Mouse (Mus musculus) myocyte (in vitro differentiated cells): Measurements from ENCODE around the gene Rspo1.

ENCODE experiments used
- E2F4 ChIP-seq: IDR thresholded peaks from one replicate; pipeline ENCODE4 v1.6.1; 2011; ENCODE audit warnings: mild to moderate bottlenecking, control low read depth, moderate library complexity; ENCODE audit not compliant: insufficient read depth
- MYOD1 ChIP-seq, 3 experiments: IDR thresholded peaks; one replicate each; pipeline ENCODE4 v1.6.1; 2011; ENCODE audit warnings: control low read depth in 2 of 3, low read depth in 2 of 3, mild to moderate bottlenecking in 2 of 3, moderate library complexity in 1 of 3; ENCODE audit not compliant: insufficient read length in 2 of 3, control insufficient read depth in 1 of 3
- POLR2A ChIP-seq: IDR thresholded peaks from one replicate; pipeline ENCODE4 v1.6.1; 2011; ENCODE audit warnings: low read depth, mild to moderate bottlenecking, control low read depth, moderate library complexity; ENCODE audit not compliant: insufficient read length
- TCF3 ChIP-seq: IDR thresholded peaks from one replicate; pipeline ENCODE4 v1.6.1; 2011; ENCODE audit warnings: low read depth, control low read depth; ENCODE audit not compliant: insufficient read length
- USF1 ChIP-seq: IDR thresholded peaks from one replicate; pipeline ENCODE4 v1.6.1; 2011; ENCODE audit warnings: low read depth, mild to moderate bottlenecking, control low read depth, moderate library complexity

DNA sequence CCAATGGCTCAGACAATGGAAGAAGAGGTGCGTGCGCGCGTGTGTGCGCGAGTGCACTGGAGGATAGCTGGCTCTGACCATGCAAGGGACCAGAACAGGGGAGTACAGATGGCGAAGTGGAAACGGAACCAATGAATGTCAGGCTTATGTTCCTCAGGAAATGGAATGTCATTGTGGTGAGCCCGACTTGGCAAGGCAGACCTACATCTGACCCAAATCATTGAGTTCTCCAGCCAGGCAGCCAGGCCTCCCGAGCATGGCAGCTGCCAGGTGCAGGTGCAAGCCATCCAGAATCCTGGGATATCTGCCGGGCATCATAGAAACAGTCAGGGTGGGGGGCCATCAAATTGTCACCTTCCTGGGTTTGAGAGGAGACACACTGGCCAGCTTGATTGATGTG lies 25.3 kb upstream of the Rspo1 start:
- TF ChIP-seq MYOD1 (IDR thresholded peaks at IDR 0.05; ENCODE audit: control insufficient read depth in 1 of 3, insufficient read length in 2 of 3, low read depth in 2 of 3) = no peak
- TF ChIP-seq POLR2A = no peak
- TF ChIP-seq TCF3 = no peak
- no peak for TF ChIP-seq USF1
- no peak for TF ChIP-seq E2F4
